24 mouse cellular contexts compared by ENCODE assay signal in genomic region chr2:28759441-28759840, GRCm38 (mm10). TPM values are rescaled to one million over a fixed set of nuclear protein-coding genes. Genes with fewer than 3 reads are reported as not detected.
A peak's percentile ranks its signal among the peaks of the same experiment; 100 is the strongest.
DNase-seq lines count a peak whose midpoint lies in the region; ATAC-seq and TF ChIP-seq lines count a peak whose summit lies in the region.
"Had no signal": no experiment of that assay in that cellular context is flagged by ENCODE, and none has a peak within 500 bp of the region (broad histone marks: within the 10 kb centered on the region; RNA-seq: fewer than 3 reads in every experiment).

No protein-coding gene starts in this region.

- no peak overlapping the region for H3K27ac ChIP-seq in liver, embryonic 11.5 days (ENCODE audit: low read depth, low read length)
- no peak overlapping the region for H3K27ac ChIP-seq in kidney, adult 2 months (ENCODE audit: insufficient read depth, low read depth, low read length)
- H3K27ac ChIP-seq: embryonic facial prominence, embryonic 10.5 days; embryonic facial prominence, embryonic 12.5 days; forebrain, embryonic 13.5 days; forebrain, embryonic 15.5 days had no signal

- H3K27me3 ChIP-seq in liver, embryonic 11.5 days (replicated peaks; ENCODE audit: control insufficient read depth, insufficient read depth, low read length), result peaks cover 5% of the 10 kb centered on the region
- no peaks in the 10 kb centered on the region for H3K27me3 ChIP-seq in kidney, adult 2 months (replicated peaks; ENCODE audit: control insufficient read depth, insufficient read depth, low read length)
- H3K27me3 ChIP-seq: embryonic facial prominence, embryonic 12.5 days had no signal

- 47% methylated on average over 4 of the region's 4 CpGs for WGBS in liver, embryonic 11.5 days
- WGBS in kidney, adult 2 months, result 72% methylated on average over 4 of the region's 4 CpGs

- no peaks in the 10 kb centered on the region for H3K4me1 ChIP-seq in liver, embryonic 11.5 days (replicated peaks; ENCODE audit: control insufficient read depth, insufficient read depth, low read length)
- no peaks in the 10 kb centered on the region for H3K4me1 ChIP-seq in kidney, adult 2 months (ENCODE audit: control insufficient read depth, insufficient read depth, low read length)
- H3K4me1 ChIP-seq: embryonic facial prominence, embryonic 12.5 days; forebrain, embryonic 15.5 days had no signal

- TF ChIP-seq CTCF in kidney, adult 2 months (conservative IDR thresholded peaks at IDR 0.05; ENCODE audit: insufficient read depth, insufficient read length, low read depth, low read length), result no peak

- no peak for TF ChIP-seq POLR2A in kidney, adult 2 months (IDR thresholded peaks at IDR 0.05; ENCODE audit: low read depth, low read length)

- no peak for ATAC-seq in liver, embryonic 11.5 days (replicated peaks; ENCODE audit: low FRiP score)
- ATAC-seq: forebrain, embryonic 13.5 days; forebrain, embryonic 15.5 days; forebrain, postnatal 0 days; Patski had no signal

- no peaks in the 10 kb centered on the region for H3K9me3 ChIP-seq in liver, embryonic 11.5 days (ENCODE audit: control insufficient read depth, low read length)
- H3K9me3 ChIP-seq: embryonic facial prominence, embryonic 10.5 days; embryonic facial prominence, embryonic 12.5 days; forebrain, embryonic 13.5 days; forebrain, embryonic 15.5 days; G1E had no signal

- no peaks in the 10 kb centered on the region for H3K36me3 ChIP-seq in liver, embryonic 11.5 days (ENCODE audit: control insufficient read depth, insufficient read depth, low read length)
- no peaks in the 10 kb centered on the region for H3K36me3 ChIP-seq in kidney, adult 2 months (ENCODE audit: control insufficient read depth, insufficient read depth, low read length)
- H3K36me3 ChIP-seq: embryonic facial prominence, embryonic 10.5 days; embryonic facial prominence, embryonic 12.5 days; forebrain, embryonic 15.5 days; G1E had no signal

- H3K4me3 ChIP-seq in liver, embryonic 11.5 days (ENCODE audit: low read depth, low read length), result no peak overlapping the region
- no peak overlapping the region for H3K4me3 ChIP-seq in kidney, adult 2 months (ENCODE audit: insufficient read depth, low read depth, low read length)
- H3K4me3 ChIP-seq: embryonic facial prominence, embryonic 10.5 days; embryonic facial prominence, embryonic 12.5 days; forebrain, embryonic 13.5 days; forebrain, embryonic 15.5 days had no signal

- H3K9ac ChIP-seq in liver, embryonic 11.5 days (ENCODE audit: low read depth, low read length), result no peak overlapping the region
- H3K9ac ChIP-seq: embryonic facial prominence, embryonic 12.5 days; forebrain, embryonic 13.5 days; forebrain, embryonic 15.5 days; forebrain, postnatal 0 days had no signal

- no peak overlapping the region for H3K4me2 ChIP-seq in liver, embryonic 11.5 days
- H3K4me2 ChIP-seq: embryonic facial prominence, embryonic 12.5 days; forebrain, embryonic 13.5 days; forebrain, embryonic 15.5 days had no signal

- DNase-seq in ES-CJ7 (ENCODE audit: low read depth, low spot score) (peak; percentile 68), R1 (ENCODE audit: low read depth, low spot score) (peak; percentile 76), ZHBTc4 (ENCODE audit: low read depth, low spot score) (peak; percentile 81)
- no peak for DNase-seq in embryo, embryonic 9.5 days (ENCODE audit: extremely low spot score)
- no peak for DNase-seq in liver, embryonic 11.5 days (ENCODE audit: low spot score)
- no peak for DNase-seq in kidney, adult 2 months
- no peak for DNase-seq in ovary, adult 18-20 months (ENCODE audit: low spot score)
- DNase-seq: adrenal gland, adult 2 months; adrenal gland, postnatal 10 days; adrenal gland, postnatal 25 days; cerebellum, adult 11 months; cerebellum, adult 18-20 months; cerebellum, adult 8-10 months; cerebellum, adult 9-11 months; cerebellum, postnatal 14 days; cerebellum, postnatal 36 days; embryo, embryonic 11 days; forebrain, postnatal 0 days had no signal

RNA-seq across cellular contexts. Expression of gene Ak8, which starts 59.5 kb away (rescaled TPM):
- polyA plus RNA-seq in liver, embryonic 11.5 days (2014; fragmentation: Nextera tagmentation; extraction: Ambion mirVana), result 0.38 and 0.69 TPM in 2 replicates
- polyA plus RNA-seq in kidney, adult 2 months (2012; rRNA removed), result 0.34 and 0.36 TPM in 2 replicates

RNA-seq across cellular contexts. Expression of gene Spaca9, which starts 59.9 kb away (rescaled TPM):
- polyA plus RNA-seq in liver, embryonic 11.5 days (2014; fragmentation: Nextera tagmentation; extraction: Ambion mirVana), result 3.5 and 4.4 TPM in 2 replicates
- polyA plus RNA-seq in kidney, adult 2 months (2012; rRNA removed), result 1.4 and 1.5 TPM in 2 replicates
- polyA plus RNA-seq: adrenal gland, adult 2 months had no signal

Comparison
In these comparisons a context has a peak if more than half of its experiments do, and no peak if none do; other contexts are left out.
1. DNase-seq: peak in ES-CJ7 (single experiment), R1 (single experiment) and ZHBTc4 (single experiment); none in embryo, embryonic 9.5 days (single experiment), liver, embryonic 11.5 days (single experiment), kidney, adult 2 months (single experiment) and ovary, adult 18-20 months (single experiment).